Mouse (Mus musculus): Measurements from ENCODE around the gene Mndal. TPM values are rescaled to one million over a fixed set of nuclear protein-coding genes. Genes with fewer than 3 reads are reported as not detected.

Gene Mndal
- total and polyA plus RNA-seq, 2 experiments, result 2.6 to 10.9 TPM

Other genes starting within 250 kb of the Mndal start
- gene Ifi207, start 200.7 kb downstream of the Mndal start, total RNA-seq (2014; rRNA removed), result 2.8 and 3.3 TPM in 2 replicates
- gene Ifi207, start 200.7 kb downstream of the Mndal start, polyA plus RNA-seq (2012; rRNA removed), result 1.2 and 2.8 TPM in 2 replicates
- 10.2 and 17.7 TPM in 2 replicates for gene Ifi204, start 175.5 kb downstream of the Mndal start, total RNA-seq (2014; rRNA removed)
- gene Ifi204, start 175.5 kb downstream of the Mndal start, polyA plus RNA-seq (2012; rRNA removed), result 0.41 and 0.99 TPM in 2 replicates
- 2.2 and 3.9 TPM in 2 replicates for gene Ifi211, start 29.4 kb downstream of the Mndal start, total RNA-seq (2014; rRNA removed)
- gene Ifi211, start 29.4 kb downstream of the Mndal start, polyA plus RNA-seq (2012; rRNA removed), result 0.14 and 0.27 TPM in 2 replicates
- gene Ifi203, start 181 bp upstream of the Mndal start, total RNA-seq (2014; rRNA removed), result 8.9 and 9.8 TPM in 2 replicates
- gene Ifi203, start 181 bp upstream of the Mndal start, polyA plus RNA-seq (2012; rRNA removed), result 1.3 and 2.5 TPM in 2 replicates
- gene Ifi202b, start 40.3 kb upstream of the Mndal start, total RNA-seq (2014; rRNA removed), result not detected in 2 replicates
- not detected in 2 replicates for gene Ifi202b, start 40.3 kb upstream of the Mndal start, polyA plus RNA-seq (2012; rRNA removed)
- 1.1 and 2.5 TPM in 2 replicates for gene Ifi205, start 89.3 kb upstream of the Mndal start, total RNA-seq (2014; rRNA removed)
- 0.10 and 0.22 TPM in 2 replicates for gene Ifi205, start 89.3 kb upstream of the Mndal start, polyA plus RNA-seq (2012; rRNA removed)
- gene Olfr433, start 98.2 kb upstream of the Mndal start, total RNA-seq (2014; rRNA removed), result not detected in 2 replicates
- not detected in 2 replicates for gene Olfr433, start 98.2 kb upstream of the Mndal start, polyA plus RNA-seq (2012; rRNA removed)
- not detected in 2 replicates for gene Olfr432, start 106.7 kb upstream of the Mndal start, total RNA-seq (2014; rRNA removed)
- not detected in 2 replicates for gene Olfr432, start 106.7 kb upstream of the Mndal start, polyA plus RNA-seq (2012; rRNA removed)
- gene Olfr430, start 124.1 kb upstream of the Mndal start, total RNA-seq (2014; rRNA removed), result not detected in 2 replicates
- not detected in 2 replicates for gene Olfr430, start 124.1 kb upstream of the Mndal start, polyA plus RNA-seq (2012; rRNA removed)
- not detected in 2 replicates for gene Olfr429, start 141.8 kb upstream of the Mndal start, total RNA-seq (2014; rRNA removed)
- gene Olfr429, start 141.8 kb upstream of the Mndal start, polyA plus RNA-seq (2012; rRNA removed), result not detected in 2 replicates
- gene Olfr427, start 154.4 kb upstream of the Mndal start, total RNA-seq (2014; rRNA removed), result not detected in 2 replicates
- not detected in 2 replicates for gene Olfr427, start 154.4 kb upstream of the Mndal start, polyA plus RNA-seq (2012; rRNA removed)
- not detected in 2 replicates for gene Olfr231, start 178.7 kb upstream of the Mndal start, total RNA-seq (2014; rRNA removed)
- not detected in 2 replicates for gene Olfr231, start 178.7 kb upstream of the Mndal start, polyA plus RNA-seq (2012; rRNA removed)
- not detected in 2 replicates for gene Olfr424, start 189.0 kb upstream of the Mndal start, total RNA-seq (2014; rRNA removed)
- not detected in 2 replicates for gene Olfr424, start 189.0 kb upstream of the Mndal start, polyA plus RNA-seq (2012; rRNA removed)
- gene Olfr420, start 213.1 kb upstream of the Mndal start, total RNA-seq (2014; rRNA removed), result not detected in 2 replicates
- gene Olfr420, start 213.1 kb upstream of the Mndal start, polyA plus RNA-seq (2012; rRNA removed), result not detected in 2 replicates
- 0.07 and 0.09 TPM in 2 replicates for gene Spta1, start 230.3 kb upstream of the Mndal start, total RNA-seq (2014; rRNA removed)
- not detected in 2 replicates for gene Spta1, start 230.3 kb upstream of the Mndal start, polyA plus RNA-seq (2012; rRNA removed)